Mouse (Mus musculus) CD8-positive naive resting alpha-beta T cell, adult 2 months (primary cell): ENCODE measurements around the gene Gm5105.

ENCODE experiments used
- DNase-seq, 2 experiments: peaks; one replicate each; pipeline ENCODE4 v3.0.0; 2022; ENCODE audit warnings: low read depth in 2 of 2, low spot score in 2 of 2

Gm5105 gene

GRCm38 (mm10) chr3:138067288-138067687 is at the start of gene Gm5105:
TSS of gene Gm5105 (minus strand) at chr3:138067388.
- no peak for DNase-seq

GRCm38 (mm10) chr3:138116871-138117270 is 49.7 kb upstream of the Gm5105 start:
- no peak for DNase-seq

DNA sequence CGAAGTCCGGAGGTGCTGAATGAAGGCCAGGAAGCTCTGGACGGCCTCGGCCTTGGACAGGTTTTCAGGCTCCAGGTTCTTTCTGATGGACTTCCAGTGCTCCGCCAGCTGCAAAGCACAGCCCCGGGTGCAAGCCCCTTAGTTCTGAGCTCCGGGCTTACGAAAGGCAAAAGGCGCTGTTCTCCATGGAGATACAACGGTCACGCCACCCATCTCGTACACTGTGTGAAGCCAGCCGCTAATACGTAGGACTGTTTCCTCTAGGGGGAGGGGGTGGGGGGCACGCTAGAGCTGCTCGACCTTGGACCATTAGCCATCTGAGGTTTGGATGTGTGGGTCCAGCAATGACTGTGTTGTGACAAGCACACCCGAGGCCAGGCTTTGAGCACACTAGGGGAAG is 46.9 kb upstream of the Gm5105 start:
- DNase-seq = no peak

DNA sequence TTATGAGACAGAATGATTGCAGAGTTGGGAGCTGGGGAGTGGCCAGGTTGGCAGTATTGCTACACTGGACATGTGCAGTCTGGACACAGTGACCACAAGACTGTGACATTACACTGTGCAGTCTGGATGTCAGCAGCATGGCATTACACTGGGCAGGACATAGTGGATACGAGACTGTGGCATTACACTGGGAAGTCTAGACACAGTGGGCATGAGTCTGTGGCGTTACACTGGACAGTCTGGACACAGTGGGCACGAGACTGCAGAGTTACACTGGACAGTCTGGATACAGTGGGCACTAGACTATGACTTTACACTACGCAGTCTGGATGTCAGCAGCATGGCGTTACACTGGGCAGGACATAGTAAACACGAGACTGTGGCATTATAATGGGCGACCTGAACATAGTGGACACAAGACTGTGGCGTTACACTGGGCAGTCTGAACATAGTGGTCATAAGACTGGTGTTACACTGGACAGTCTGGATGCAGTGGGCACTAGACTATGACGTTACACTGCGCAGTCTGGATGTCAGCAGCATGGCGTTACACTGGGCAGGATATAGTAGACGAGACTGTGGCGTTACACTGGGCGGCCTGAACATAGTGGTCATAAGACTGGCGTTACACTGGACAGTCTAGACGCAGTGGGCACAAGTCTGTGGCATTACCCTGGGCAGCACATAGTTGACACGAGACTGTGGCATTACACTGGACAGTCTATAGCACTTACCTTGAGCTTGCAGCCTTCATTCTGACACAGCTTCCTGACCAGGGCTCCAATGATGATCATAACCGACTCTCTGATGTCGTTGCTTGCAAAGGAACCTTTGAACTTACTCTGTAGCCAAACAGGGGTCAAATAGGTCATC is 44.0 kb upstream of the Gm5105 start:
- no peak for DNase-seq

DNA sequence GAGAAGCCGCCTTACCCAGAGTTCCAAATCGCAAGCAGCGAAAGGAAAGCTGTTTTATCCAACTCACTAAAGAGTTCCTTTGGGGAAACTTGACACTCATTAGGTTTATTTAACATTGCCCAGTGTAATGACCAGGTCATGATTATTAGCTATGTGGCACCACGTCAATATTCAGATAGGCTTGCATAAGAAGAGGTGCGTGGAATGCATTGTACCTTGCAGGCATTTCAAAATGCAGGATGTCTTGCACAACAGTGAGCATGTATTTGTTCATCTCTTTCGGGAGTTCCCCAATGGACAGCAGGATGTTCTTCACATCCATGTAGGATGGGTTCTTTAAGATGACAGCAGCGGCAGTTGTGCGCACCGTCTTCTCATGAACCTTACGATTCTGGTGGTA is 39.7 kb upstream of the Gm5105 start:
- DNase-seq = no peak

DNA sequence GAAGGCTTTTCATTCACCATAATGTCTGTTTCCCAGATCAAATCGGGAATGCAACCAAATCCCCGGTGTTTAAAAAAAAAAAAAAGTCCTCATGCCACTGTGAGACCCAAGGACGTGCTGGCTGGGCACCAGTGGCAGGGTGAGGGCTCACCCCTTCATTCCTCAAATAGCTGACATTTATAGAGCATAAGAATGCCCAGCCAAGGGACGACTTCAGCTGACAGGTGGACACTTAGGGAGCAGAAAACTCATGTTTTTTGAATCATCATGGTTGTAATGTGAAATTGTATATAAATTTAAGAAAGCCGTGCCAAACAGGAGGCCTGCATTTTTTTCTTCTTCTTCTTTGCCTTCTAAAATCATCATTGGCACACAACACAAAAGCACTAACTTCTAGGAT is 37.9 kb upstream of the Gm5105 start:
- DNase-seq = no peak

- DNase-seq = no peak
Measured at GRCm38 (mm10) chr3:138103690-138104089, 36.5 kb upstream of the Gm5105 start.

GRCm38 (mm10) chr3:138101936-138102335 is 34.7 kb upstream of the Gm5105 start:
- DNase-seq = no peak

DNA sequence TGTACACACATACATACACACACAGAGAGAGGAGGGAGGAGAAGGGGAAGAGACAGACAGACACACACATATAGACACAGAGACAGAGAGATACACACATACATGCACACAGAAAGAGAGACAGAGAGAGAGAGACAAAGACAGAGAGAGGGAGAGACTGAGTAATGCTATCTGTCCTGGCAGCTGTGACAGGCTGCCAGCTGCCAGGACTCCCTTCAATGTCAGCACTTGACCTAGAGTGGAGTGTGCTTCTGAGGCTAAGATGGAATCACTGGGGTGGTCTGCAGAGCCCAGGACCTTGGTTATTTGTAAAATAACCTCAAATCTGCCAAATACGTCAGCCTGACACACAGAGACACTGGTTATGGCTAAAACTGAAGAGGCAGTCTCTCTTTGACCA is 30.5 kb upstream of the Gm5105 start:
- DNase-seq = no peak

GRCm38 (mm10) chr3:138096263-138097028 is 29.3 kb upstream of the Gm5105 start:
- DNase-seq = no peak

DNA sequence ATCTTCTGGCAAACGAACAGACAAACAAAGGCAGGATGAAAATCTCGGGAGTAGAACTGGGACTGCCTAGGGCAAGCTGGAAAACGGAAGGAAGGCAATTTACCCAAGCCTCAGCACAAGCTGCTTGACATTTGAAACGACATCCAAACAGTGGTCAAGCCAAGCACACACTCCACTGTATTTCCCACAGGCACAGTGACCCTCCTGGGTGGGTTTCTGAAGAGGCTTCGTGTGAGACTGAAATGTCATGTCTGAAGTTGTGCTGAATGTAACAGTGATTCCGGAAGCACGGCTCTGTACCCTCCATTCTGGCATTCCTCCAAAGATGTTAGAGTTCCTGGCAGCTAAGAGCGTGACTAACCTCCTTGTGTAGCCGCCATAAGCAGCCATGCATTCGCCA is 28.5 kb upstream of the Gm5105 start:
- no peak for DNase-seq

DNA sequence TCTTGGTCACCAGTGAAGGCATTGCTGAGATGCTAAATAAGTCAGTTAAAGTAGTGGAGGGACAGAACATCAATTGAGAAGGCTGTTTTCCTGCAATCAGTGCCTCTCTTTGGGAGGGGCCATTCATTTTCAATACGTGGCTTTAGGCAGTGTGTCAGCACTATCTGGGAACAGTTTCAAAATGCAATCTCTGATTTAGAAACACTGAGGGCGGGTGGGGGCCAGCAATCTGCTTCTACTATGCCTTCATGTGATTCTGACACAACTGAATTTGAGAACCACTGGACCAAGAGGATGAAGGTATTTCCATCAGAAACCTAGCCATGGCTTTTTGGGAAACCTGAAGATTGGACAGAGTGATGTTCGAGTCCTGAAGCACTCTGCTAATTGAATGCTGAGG is 28.1 kb upstream of the Gm5105 start:
- DNase-seq = no peak

GRCm38 (mm10) chr3:138083896-138084295 is 16.7 kb upstream of the Gm5105 start:
- no peak for DNase-seq

DNA sequence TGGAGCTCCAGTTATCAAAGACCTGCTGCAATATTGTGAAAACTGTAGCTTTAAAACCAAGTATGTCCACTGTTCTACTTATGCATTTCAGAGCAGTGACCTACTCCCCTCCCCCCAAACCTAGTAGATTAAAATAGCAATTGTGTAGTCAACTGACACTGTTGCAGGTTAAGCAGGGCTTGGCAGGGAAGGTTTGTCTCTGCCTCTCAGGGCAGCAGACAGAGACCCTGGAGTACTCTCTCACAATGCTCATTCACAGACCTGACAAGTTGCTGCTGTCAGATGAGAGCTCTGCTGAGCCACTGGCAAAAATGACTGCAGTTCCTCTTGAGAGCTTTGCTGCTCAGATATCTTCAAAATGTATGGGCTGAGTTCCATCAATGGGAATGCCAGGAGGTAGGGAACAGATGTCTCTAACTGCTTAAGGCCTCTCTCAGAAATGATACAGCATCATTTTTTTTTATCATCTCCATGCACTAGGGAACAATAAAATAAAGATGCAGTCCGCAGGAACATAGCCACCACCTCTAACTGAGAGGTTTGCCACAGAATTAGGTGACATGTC is 16.0 kb upstream of the Gm5105 start:
- DNase-seq = no peak

- DNase-seq = no peak
Measured at GRCm38 (mm10) chr3:138078701-138079100, 11.5 kb upstream of the Gm5105 start.

DNA sequence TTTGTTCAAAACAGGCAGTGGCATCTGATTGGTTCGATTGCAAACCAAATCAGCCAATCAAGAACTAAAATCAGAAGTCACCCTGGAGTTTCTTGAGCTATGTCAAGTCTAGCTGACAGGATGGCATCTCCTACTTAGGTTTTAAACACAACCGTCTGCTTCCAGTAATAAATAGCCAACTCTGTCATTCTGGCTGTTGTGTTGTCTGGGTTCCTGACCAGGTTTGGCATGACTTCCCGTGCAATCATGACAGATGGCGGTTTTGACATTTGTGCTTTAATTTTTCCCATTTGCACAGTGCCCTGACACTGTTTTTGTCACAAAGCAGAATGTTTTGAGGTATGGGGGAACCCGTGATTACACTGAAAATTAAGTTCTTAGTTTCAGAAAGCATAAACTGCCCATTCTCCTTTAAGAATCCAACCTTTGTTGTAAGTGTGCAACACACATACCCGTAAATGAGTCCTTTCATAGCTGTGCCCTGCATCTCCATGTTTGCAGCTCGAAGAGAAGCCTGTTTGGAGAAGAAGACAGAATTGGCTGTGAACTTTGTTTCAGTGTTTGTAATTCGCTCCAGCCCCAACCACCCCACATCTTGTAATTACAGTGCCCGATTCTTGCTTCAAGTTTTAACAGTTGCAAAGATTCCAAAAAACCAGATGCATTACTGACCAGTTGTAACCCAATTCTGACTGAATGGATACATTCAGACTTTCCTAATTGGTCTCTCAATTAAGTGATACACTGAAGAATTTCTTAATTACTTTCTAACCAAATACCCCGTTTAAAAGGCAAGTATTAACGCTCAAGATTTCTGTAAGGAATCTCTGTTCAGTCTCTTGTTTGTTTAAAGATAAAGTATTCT is 10.5 kb upstream of the Gm5105 start:
- no peak for DNase-seq

DNA sequence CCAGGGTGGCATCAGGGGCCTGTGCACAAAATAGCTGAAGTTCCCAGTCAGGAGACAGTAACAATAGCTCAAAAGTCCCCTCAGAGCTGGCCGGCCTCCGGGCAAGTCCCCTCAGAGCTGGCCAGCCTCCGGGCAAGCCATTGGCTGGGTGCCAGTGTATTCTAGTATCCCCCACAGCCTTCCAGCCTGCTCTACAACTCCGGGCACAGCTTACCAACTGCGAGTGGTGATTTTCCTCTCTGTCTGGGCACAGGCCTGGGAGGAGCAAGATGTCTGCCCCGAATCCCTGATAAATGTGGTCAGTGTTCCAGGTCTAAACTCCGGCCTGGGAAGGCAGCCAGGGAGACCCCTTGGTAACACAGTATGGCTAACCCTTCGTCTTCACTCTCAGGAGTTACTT is 8.0 kb upstream of the Gm5105 start:
- no peak for DNase-seq

- DNase-seq = no peak
Measured at GRCm38 (mm10) chr3:138074214-138074613, 7.0 kb upstream of the Gm5105 start.

- no peak for DNase-seq
Measured at GRCm38 (mm10) chr3:138071476-138072073, 4.4 kb upstream of the Gm5105 start.

DNA sequence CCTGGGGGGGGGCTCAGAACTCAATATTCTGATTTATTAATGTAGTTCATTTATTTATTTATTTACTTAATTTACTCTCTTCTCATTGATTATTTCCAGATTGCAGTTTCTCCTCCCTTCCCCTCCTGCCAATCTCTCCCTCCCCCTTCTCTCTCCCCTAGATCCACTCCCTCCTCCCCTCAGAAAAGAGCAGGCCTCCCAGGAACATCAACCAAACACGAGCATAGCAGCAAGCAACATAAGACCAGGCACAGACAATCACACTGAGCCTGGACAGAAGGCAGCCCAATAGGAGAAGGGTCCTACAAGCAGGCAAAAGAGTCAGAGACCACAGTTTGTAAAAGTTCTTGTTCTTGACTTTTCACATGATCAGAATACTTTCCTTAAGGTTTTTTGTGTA is 3.8 kb upstream of the Gm5105 start:
- DNase-seq = no peak
